Mouse (Mus musculus) liver, adult 2 months (tissue): ENCODE data around the gene Ttc7.

Source experiments
- CTCF ChIP-seq: fragments of 200-500 bp; IDR thresholded peaks from 2 replicates; pipeline ENCODE4 v1.5.1; 2011; ENCODE audit warnings: low read depth, low read length, control low read depth
- POLR2A ChIP-seq: fragments of 200-500 bp; IDR thresholded peaks from 2 replicates; pipeline ENCODE4 v1.6.1; 2011; ENCODE audit warnings: low read length, control low read depth; ENCODE audit not compliant: insufficient read depth; ENCODE audit errors: extremely low read depth

DNA sequence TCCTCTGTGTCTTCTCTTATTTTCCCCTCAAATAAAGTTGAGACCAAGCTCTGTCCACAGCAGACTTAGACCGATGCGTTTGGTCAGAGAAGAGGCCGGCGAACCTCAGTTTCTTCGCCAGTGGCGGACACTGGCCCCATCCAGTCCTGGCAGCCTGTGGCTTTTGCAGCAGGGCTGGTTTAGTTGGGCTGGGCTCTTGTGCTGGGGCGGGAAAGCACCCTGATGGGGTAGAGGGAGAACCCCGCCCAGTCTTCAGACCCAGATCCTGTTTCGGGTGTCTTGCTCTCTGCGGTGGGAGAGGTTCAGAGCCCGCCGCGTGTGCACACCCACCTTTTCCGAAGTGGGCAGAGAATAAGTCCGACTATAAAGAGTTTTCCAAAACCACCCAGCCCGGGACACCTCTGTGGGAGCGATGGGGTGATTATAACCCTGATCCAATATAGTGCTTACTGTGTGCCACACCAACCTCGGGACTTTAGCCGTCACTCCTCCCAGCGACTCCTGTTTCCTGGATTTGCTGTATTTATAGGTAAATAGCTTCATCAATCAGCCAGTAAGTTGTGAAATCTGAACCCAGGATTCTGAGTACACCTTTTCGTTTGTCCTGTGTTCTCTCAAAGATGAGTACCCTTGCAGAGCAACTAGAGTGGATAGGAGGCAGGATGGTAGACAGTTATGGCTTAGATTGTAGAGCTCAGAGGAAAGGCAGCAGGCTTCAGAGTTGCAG is 1.2 kb downstream of the Ttc7 start:
- TF ChIP-seq CTCF (no peak), POLR2A (0 out of 2 replicates have a peak, but pooled peaks have one; percentile 37)
